Mouse (Mus musculus): ENCODE results near the gene Fam76a. TPM values are rescaled to one million over a fixed set of nuclear protein-coding genes. Genes with fewer than 3 reads are reported as not detected.
A peak's percentile ranks its signal among the peaks of the same experiment; 100 is the strongest.

Gene Fam76a
- polyA plus RNA-seq, 1 experiment, result 15.0 TPM

GRCm38 (mm10) chr4:132946047-132947001, 24.0 kb upstream of the Fam76a start:
- Histone ChIP-seq H3K36me3 (ENCODE audit: control insufficient read depth, insufficient read depth, low read length) (no peaks in the 10 kb centered on the region), H3K4me3 (ENCODE audit: control insufficient read depth, insufficient read depth, low read length) (peak overlapping the region; percentile 48), H3K4me1 (replicated peaks; ENCODE audit: control insufficient read depth, insufficient read depth, low read length) (peaks cover 36% of the 10 kb centered on the region), H3K27me3 (ENCODE audit: control insufficient read depth, insufficient read depth, low read length) (no peaks in the 10 kb centered on the region), H3K27ac (ENCODE audit: control insufficient read depth, insufficient read depth, low read length) (peak overlapping the region; percentile 90)
- peak; percentile 83 for DNase-seq
- TF ChIP-seq CTCF (IDR thresholded peaks at IDR 0.05; ENCODE audit: borderline replicate concordance, control insufficient read depth, extremely low read depth, insufficient read depth, low read length, poor library complexity), result no peak
- no peak; the same call in 1 of the 2 replicates for TF ChIP-seq POLR2A (IDR thresholded peaks at IDR 0.05; ENCODE audit: control insufficient read depth, extremely low read depth, insufficient read depth, low read length, poor library complexity)
- 16% methylated on average over 27 of the region's 27 CpGs for WGBS

GRCm38 (mm10) chr4:132945261-132946046, 23.1 kb upstream of the Fam76a start:
- peak; percentile 93 for DNase-seq
- H3K27me3 ChIP-seq (ENCODE audit: control insufficient read depth, insufficient read depth, low read length), result no peaks in the 10 kb centered on the region
- H3K4me1 ChIP-seq (replicated peaks; ENCODE audit: control insufficient read depth, insufficient read depth, low read length), result peaks cover 41% of the 10 kb centered on the region
- H3K4me3 ChIP-seq (ENCODE audit: control insufficient read depth, insufficient read depth, low read length), result peak overlapping the region; percentile 48
- TF ChIP-seq POLR2A (IDR thresholded peaks at IDR 0.05; ENCODE audit: control insufficient read depth, extremely low read depth, insufficient read depth, low read length, poor library complexity), result no peak; the same call in 1 of the 2 replicates
- peak; percentile 90 for TF ChIP-seq CTCF (IDR thresholded peaks at IDR 0.05; ENCODE audit: borderline replicate concordance, control insufficient read depth, extremely low read depth, insufficient read depth, low read length, poor library complexity)
- H3K27ac ChIP-seq (ENCODE audit: control insufficient read depth, insufficient read depth, low read length), result peak overlapping the region; percentile 90
- WGBS, result 7% methylated on average over 15 of the region's 15 CpGs
- H3K36me3 ChIP-seq (ENCODE audit: control insufficient read depth, insufficient read depth, low read length), result no peaks in the 10 kb centered on the region

GRCm38 (mm10) chr4:132944776-132945175, 22.4 kb upstream of the Fam76a start:
- H3K36me3 ChIP-seq (ENCODE audit: control insufficient read depth, insufficient read depth, low read length), result no peaks in the 10 kb centered on the region
- TF ChIP-seq CTCF (IDR thresholded peaks at IDR 0.05; ENCODE audit: borderline replicate concordance, control insufficient read depth, extremely low read depth, insufficient read depth, low read length, poor library complexity), result no peak
- TF ChIP-seq POLR2A (IDR thresholded peaks at IDR 0.05; ENCODE audit: control insufficient read depth, extremely low read depth, insufficient read depth, low read length, poor library complexity), result no peak
- H3K27me3 ChIP-seq (ENCODE audit: control insufficient read depth, insufficient read depth, low read length), result no peaks in the 10 kb centered on the region
- DNase-seq, result no peak
- WGBS, result 79% methylated on average over 4 of the region's 4 CpGs
- H3K27ac ChIP-seq (ENCODE audit: control insufficient read depth, insufficient read depth, low read length), result peak overlapping the region; percentile 14
- no peak overlapping the region for H3K4me3 ChIP-seq (ENCODE audit: control insufficient read depth, insufficient read depth, low read length)
- peaks cover 41% of the 10 kb centered on the region for H3K4me1 ChIP-seq (replicated peaks; ENCODE audit: control insufficient read depth, insufficient read depth, low read length)

- H3K36me3 ChIP-seq (ENCODE audit: control insufficient read depth, insufficient read depth, low read length), result no peaks in the 10 kb centered on the region
- H3K27ac ChIP-seq (ENCODE audit: control insufficient read depth, insufficient read depth, low read length), result peak overlapping the region; percentile 14
- no peak overlapping the region for H3K4me3 ChIP-seq (ENCODE audit: control insufficient read depth, insufficient read depth, low read length)
- no peaks in the 10 kb centered on the region for H3K27me3 ChIP-seq (ENCODE audit: control insufficient read depth, insufficient read depth, low read length)
- peaks cover 43% of the 10 kb centered on the region for H3K4me1 ChIP-seq (replicated peaks; ENCODE audit: control insufficient read depth, insufficient read depth, low read length)
- 14% methylated on average over 12 of the region's 12 CpGs for WGBS
- TF ChIP-seq POLR2A (IDR thresholded peaks at IDR 0.05; ENCODE audit: control insufficient read depth, extremely low read depth, insufficient read depth, low read length, poor library complexity) (no peak), CTCF (IDR thresholded peaks at IDR 0.05; ENCODE audit: borderline replicate concordance, control insufficient read depth, extremely low read depth, insufficient read depth, low read length, poor library complexity) (no peak)
- DNase-seq, result peak; percentile 45
Measured at GRCm38 (mm10) chr4:132944106-132944505, 21.7 kb upstream of the Fam76a start.

- TF ChIP-seq CTCF (IDR thresholded peaks at IDR 0.05; ENCODE audit: borderline replicate concordance, control insufficient read depth, extremely low read depth, insufficient read depth, low read length, poor library complexity) (no peak), POLR2A (IDR thresholded peaks at IDR 0.05; ENCODE audit: control insufficient read depth, extremely low read depth, insufficient read depth, low read length, poor library complexity) (no peak)
- peaks cover 45% of the 10 kb centered on the region for H3K4me1 ChIP-seq (replicated peaks; ENCODE audit: control insufficient read depth, insufficient read depth, low read length)
- DNase-seq, result no peak
- WGBS, result 86% methylated on average over 8 of the region's 8 CpGs
- H3K4me3 ChIP-seq (ENCODE audit: control insufficient read depth, insufficient read depth, low read length), result no peak overlapping the region
- H3K36me3 ChIP-seq (ENCODE audit: control insufficient read depth, insufficient read depth, low read length), result no peaks in the 10 kb centered on the region
- no peak overlapping the region for H3K27ac ChIP-seq (ENCODE audit: control insufficient read depth, insufficient read depth, low read length)
- no peaks in the 10 kb centered on the region for H3K27me3 ChIP-seq (ENCODE audit: control insufficient read depth, insufficient read depth, low read length)
Measured at GRCm38 (mm10) chr4:132943088-132943487, 20.7 kb upstream of the Fam76a start.

- H3K4me3 ChIP-seq (ENCODE audit: control insufficient read depth, insufficient read depth, low read length), result no peak overlapping the region
- DNase-seq, result no peak
- H3K36me3 ChIP-seq (ENCODE audit: control insufficient read depth, insufficient read depth, low read length), result no peaks in the 10 kb centered on the region
- no peaks in the 10 kb centered on the region for H3K27me3 ChIP-seq (ENCODE audit: control insufficient read depth, insufficient read depth, low read length)
- H3K4me1 ChIP-seq (replicated peaks; ENCODE audit: control insufficient read depth, insufficient read depth, low read length), result peaks cover 35% of the 10 kb centered on the region
- no peak overlapping the region for H3K27ac ChIP-seq (ENCODE audit: control insufficient read depth, insufficient read depth, low read length)
- TF ChIP-seq POLR2A (IDR thresholded peaks at IDR 0.05; ENCODE audit: control insufficient read depth, extremely low read depth, insufficient read depth, low read length, poor library complexity) (no peak), CTCF (IDR thresholded peaks at IDR 0.05; ENCODE audit: borderline replicate concordance, control insufficient read depth, extremely low read depth, insufficient read depth, low read length, poor library complexity) (no peak)
- 66% methylated on average over 23 of the region's 23 CpGs for WGBS
Measured at GRCm38 (mm10) chr4:132941012-132941729, 18.8 kb upstream of the Fam76a start.
